Mouse (Mus musculus) naive thymus-derived CD4-positive, alpha-beta T cell, adult 5 months (primary cell): Measurements from ENCODE around the gene Txk. TPM values are rescaled to one million over a fixed set of nuclear protein-coding genes. Genes with fewer than 3 reads are reported as not detected.

Source experiments
- polyA plus RNA-seq: library from polyadenylated mRNA; unstranded; fragments of 100-300 nt; shearing (Covaris generic); gene quantifications from one replicate; pipeline ENCODE4 v1.2.1, GENCODE M21; 2017

Txk gene
- 259 TPM for polyA plus RNA-seq

DNA sequence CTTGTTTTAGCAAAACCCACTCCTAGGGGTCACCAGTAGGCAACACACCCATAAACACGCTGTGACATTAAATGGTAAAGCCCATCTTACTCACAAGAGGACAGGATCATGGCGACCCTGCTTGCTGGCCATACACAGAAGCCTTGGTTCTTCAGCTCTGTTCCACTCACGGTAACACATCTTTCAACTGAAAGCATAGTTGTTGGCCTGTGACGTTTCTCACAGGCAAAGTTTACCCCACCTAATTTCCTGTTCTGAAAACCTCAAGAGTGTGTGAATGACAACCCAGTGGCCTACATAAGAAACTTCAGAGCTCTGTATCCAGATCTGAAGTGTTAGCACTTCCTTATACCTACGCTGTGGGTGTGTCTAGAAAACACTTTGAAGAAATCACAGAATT lies at the start of gene Txk:
Gene Txk (minus strand): TSS at position 193 of the 400 bp plus-strand sequence.

DNA sequence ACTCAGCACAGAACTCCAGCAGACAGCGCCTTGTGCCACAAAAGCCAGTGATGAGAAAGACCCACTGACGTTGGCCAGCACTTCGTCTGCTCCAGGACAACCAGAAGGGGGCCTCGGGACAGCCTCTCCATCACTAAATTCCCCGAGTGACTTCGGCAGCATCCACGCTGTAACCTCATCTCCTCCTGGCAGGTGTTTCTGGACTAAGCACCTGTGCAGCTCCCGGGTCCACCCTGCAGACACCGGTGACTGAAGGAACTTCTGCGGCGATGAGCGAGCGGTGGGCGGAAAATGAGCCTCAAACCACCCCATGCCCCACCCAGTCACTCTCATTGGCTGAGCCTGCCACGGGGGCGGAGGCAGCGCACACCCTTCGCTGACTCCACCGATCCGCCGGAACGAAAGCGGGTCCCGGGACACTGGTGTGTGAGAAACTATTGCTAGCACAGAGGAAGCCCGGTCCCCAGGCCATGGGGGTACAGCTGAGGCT lies 105.1 kb downstream of the Txk start, which contains the start of gene Nipal1:
Gene Nipal1 (plus strand): TSS at position 378 of the 490 bp plus-strand sequence.

Other genes with a start within 250 kb of the Txk start
- not detected for gene Corin, start 248.3 kb downstream of the Txk start, polyA plus RNA-seq
- gene Nfxl1, start 193.1 kb downstream of the Txk start, polyA plus RNA-seq = 8.5 TPM
- not detected for gene Zar1, start 171.5 kb downstream of the Txk start, polyA plus RNA-seq
- not detected for gene Gm5868, start 165.2 kb downstream of the Txk start, polyA plus RNA-seq
- 2.2 TPM for gene Cnga1, start 108.5 kb downstream of the Txk start, polyA plus RNA-seq
- gene Nipal1, start 105.0 kb downstream of the Txk start, polyA plus RNA-seq = 19.5 TPM
- gene Tec, start 115.7 kb upstream of the Txk start, polyA plus RNA-seq = 32.5 TPM
- 89.4 TPM for gene Slain2, start 161.5 kb upstream of the Txk start, polyA plus RNA-seq
- gene Gm10135, start 221.9 kb upstream of the Txk start, polyA plus RNA-seq = not detected